ENCODE assay signal across 8 mouse cellular contexts in genomic region chr10:76257719-76258390, GRCm38 (mm10). TPM values are rescaled to one million over a fixed set of nuclear protein-coding genes. Genes with fewer than 3 reads are reported as not detected.
DNase-seq lines count a peak whose midpoint lies in the region; ATAC-seq and TF ChIP-seq lines count a peak whose summit lies in the region.

No protein-coding gene starts in this region.

- H3K9ac ChIP-seq in hindbrain, embryonic 11.5 days (ENCODE audit: low read depth, low read length) = no peak overlapping the region

- no peak for TF ChIP-seq CTCF in lung, adult 2 months (IDR thresholded peaks at IDR 0.05; ENCODE audit: insufficient read depth, low read length)

- H3K27ac ChIP-seq in hindbrain, embryonic 11.5 days (ENCODE audit: low read depth, low read length) = no peak overlapping the region

- peaks cover 2% of the 10 kb centered on the region; the same call in 1 of the 2 replicates for H3K27me3 ChIP-seq in hindbrain, embryonic 11.5 days (ENCODE audit: control insufficient read depth, insufficient read depth, low read length)

- H3K4me1 ChIP-seq in lung, adult 2 months (ENCODE audit: control insufficient read depth, insufficient read depth, low read length) = peaks cover 12% of the 10 kb centered on the region
- no peaks in the 10 kb centered on the region for H3K4me1 ChIP-seq in hindbrain, embryonic 11.5 days (replicated peaks; ENCODE audit: control insufficient read depth, insufficient read depth, low read length)

- 12% methylated on average over 12 of the region's 12 CpGs for WGBS in lung, adult 2 months
- WGBS in hindbrain, embryonic 11.5 days = 86% methylated on average over 12 of the region's 12 CpGs

- peak; percentile 51 to 81 for DNase-seq in adrenal gland, adult (ENCODE audit: inconsistent age in 2 of 2, low spot score in 1 of 2)
- DNase-seq in adrenal gland, postnatal 4 days (ENCODE audit: low spot score in 2 of 2) = no peak
- DNase-seq in MN1 (ENCODE audit: low spot score) = peak; percentile 44
- peak; percentile 80 for DNase-seq in heart, adult 8-10 months (ENCODE audit: low spot score)
- peak; percentile 74 for DNase-seq in lung, adult 2 months
- DNase-seq in retina, embryonic 14.5 days (ENCODE audit: low spot score) = no peak
- no peak for DNase-seq in spleen, adult 12 weeks (ENCODE audit: low spot score)
- DNase-seq in hindbrain, embryonic 11.5 days (ENCODE audit: low spot score) = no peak

- TF ChIP-seq POLR2A in lung, adult 2 months (IDR thresholded peaks at IDR 0.05; ENCODE audit: borderline replicate concordance, extremely low read depth, low read depth, low read length) = no peak

- H3K36me3 ChIP-seq in hindbrain, embryonic 11.5 days (ENCODE audit: control insufficient read depth, insufficient read depth, low read length) = no peaks in the 10 kb centered on the region

- H3K9me3 ChIP-seq in hindbrain, embryonic 11.5 days (ENCODE audit: control insufficient read depth, low read length) = no peaks in the 10 kb centered on the region

- no peak overlapping the region for H3K4me2 ChIP-seq in hindbrain, embryonic 11.5 days (replicated peaks; ENCODE audit: low read depth, low read length)

- peak overlapping the region; percentile 31 for H3K4me3 ChIP-seq in lung, adult 2 months (replicated peaks; ENCODE audit: extremely low read depth, low read depth, low read length)
- no peak overlapping the region for H3K4me3 ChIP-seq in hindbrain, embryonic 11.5 days (ENCODE audit: low read depth, low read length)

- ATAC-seq in hindbrain, embryonic 11.5 days (ENCODE audit: low FRiP score) = no peak

RNA-seq across cellular contexts. Expression of gene S100b, which starts 4.2 kb away (rescaled TPM):
- total RNA-seq in adrenal gland, postnatal 4 days (2021) = 10 to 100 TPM in 1 of 2 experiments, 1 to 10 TPM in 1; 9.5 to 11.2 TPM
- 1 to 10 TPM in 3 of 4 experiments, under 1 TPM in 1; 0.76 to 1.8 (median 1.8) TPM for total RNA-seq in heart, adult 8-10 months (2022)
- 1.4 and 3.1 TPM in 2 replicates for polyA plus RNA-seq in lung, adult 2 months (2012; rRNA removed)
- polyA plus RNA-seq in hindbrain, embryonic 11.5 days (2014; fragmentation: Nextera tagmentation; extraction: Ambion mirVana) = 0.42 and 0.45 TPM in 2 replicates

RNA-seq across cellular contexts. Expression of gene Prmt2, which starts 20.2 kb away (rescaled TPM):
- total RNA-seq in adrenal gland, postnatal 4 days (2021) = 10 to 100 TPM; 18.8 to 20.2 TPM
- 10 to 100 TPM in 2 of 4 experiments, 1 to 10 TPM in 2; 8.6 to 12.9 (median 10.7) TPM for total RNA-seq in heart, adult 8-10 months (2022)
- polyA plus RNA-seq in lung, adult 2 months (2012; rRNA removed) = 81.3 and 101 TPM in 2 replicates
- polyA plus RNA-seq in hindbrain, embryonic 11.5 days (2014; fragmentation: Nextera tagmentation; extraction: Ambion mirVana) = 113 TPM in 2 replicates

Comparison
In these comparisons a context has a peak if more than half of its experiments do, and no peak if none do; other contexts are left out.
1. DNase-seq: peak in adrenal gland, adult (2 of 2), MN1 (single experiment), heart, adult 8-10 months (single experiment) and lung, adult 2 months (single experiment); none in adrenal gland, postnatal 4 days (0 of 2), retina, embryonic 14.5 days (single experiment), spleen, adult 12 weeks (single experiment) and hindbrain, embryonic 11.5 days (single experiment).